Mouse (Mus musculus) ES-E14 (cell line): ENCODE data around the gene 4930512M02Rik.

ENCODE experiments used
- HCFC1 ChIP-seq: IDR thresholded peaks from 2 replicates; pipeline ENCODE4 v1.6.1; 2012; ENCODE audit warnings: low read length, inconsistent platforms, borderline replicate concordance; ENCODE audit not compliant: insufficient read depth
- MAFK ChIP-seq: IDR thresholded peaks from 2 replicates; pipeline ENCODE4 v1.6.1; 2014; ENCODE audit warnings: mild to moderate bottlenecking, low read depth, low read length, inconsistent platforms; ENCODE audit not compliant: insufficient read depth
- ZNF384 ChIP-seq: IDR thresholded peaks from 2 replicates; pipeline ENCODE4 v1.6.1; 2012; ENCODE audit warnings: low read depth, low read length, inconsistent platforms

DNA sequence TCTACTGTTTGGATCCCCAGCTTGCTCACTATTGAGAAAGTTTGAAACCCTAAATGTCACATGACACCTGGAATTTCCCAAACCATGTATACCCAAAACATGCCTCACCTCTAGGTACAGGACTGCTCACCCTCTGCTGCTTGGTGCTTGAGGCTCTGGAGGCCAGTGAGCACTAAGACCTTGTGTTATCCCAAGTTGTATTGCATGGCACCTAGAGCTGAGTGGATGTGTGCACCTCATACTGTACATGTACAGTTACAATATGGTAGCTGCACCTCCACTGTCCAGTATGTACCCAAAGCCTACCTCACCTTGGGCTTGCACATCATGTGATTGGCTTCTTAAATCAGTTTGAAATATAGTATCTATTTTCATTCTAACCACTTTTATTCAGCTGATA lies 16.7 kb upstream of the 4930512M02Rik start:
- TF ChIP-seq MAFK: no peak
- TF ChIP-seq ZNF384: no peak
- no peak for TF ChIP-seq HCFC1
